Mouse (Mus musculus): ENCODE measurements around the gene Trim17.

Gene Trim17

GRCm38 (mm10) chr11:58969027-58969426, 14.5 kb downstream of the Trim17 start:
- no peak for DNase-seq

- DNase-seq: no peak
Measured at GRCm38 (mm10) chr11:58969659-58970058, 15.2 kb downstream of the Trim17 start.

- no peak for DNase-seq
Measured at GRCm38 (mm10) chr11:58970831-58971530, 16.5 kb downstream of the Trim17 start.

- DNase-seq: no peak
Measured at GRCm38 (mm10) chr11:58971796-58972195, 17.3 kb downstream of the Trim17 start.

GRCm38 (mm10) chr11:58974414-58974813, 19.9 kb downstream of the Trim17 start:
- DNase-seq: no peak

GRCm38 (mm10) chr11:58977150-58977549, 22.7 kb downstream of the Trim17 start:
- no peak for DNase-seq

GRCm38 (mm10) chr11:58977607-58978026, 23.1 kb downstream of the Trim17 start:
- DNase-seq: no peak

GRCm38 (mm10) chr11:58978027-58978705, 23.7 kb downstream of the Trim17 start, which contains the start of gene Trim11:
TSS of gene Trim11 (plus strand) at chr11:58978093.
- peak; percentile 56 for DNase-seq

GRCm38 (mm10) chr11:58978706-58979030, 24.2 kb downstream of the Trim17 start:
- DNase-seq: no peak

- no peak for DNase-seq
Measured at GRCm38 (mm10) chr11:58979183-58979582, 24.7 kb downstream of the Trim17 start.

- no peak for DNase-seq
Measured at GRCm38 (mm10) chr11:58979661-58980060, 25.2 kb downstream of the Trim17 start.

GRCm38 (mm10) chr11:58980381-58980990, 26.0 kb downstream of the Trim17 start:
- DNase-seq: no peak

GRCm38 (mm10) chr11:58981541-58982447, 27.3 kb downstream of the Trim17 start:
- peak; percentile 74 for DNase-seq

GRCm38 (mm10) chr11:58982471-58983097, 28.1 kb downstream of the Trim17 start:
- DNase-seq: no peak

- DNase-seq: no peak
Measured at GRCm38 (mm10) chr11:58983691-58984341, 29.3 kb downstream of the Trim17 start.

- DNase-seq: no peak
Measured at GRCm38 (mm10) chr11:58984657-58985056, 30.2 kb downstream of the Trim17 start.

GRCm38 (mm10) chr11:58985299-58985917, 30.9 kb downstream of the Trim17 start:
- no peak for DNase-seq

- DNase-seq: no peak
Measured at GRCm38 (mm10) chr11:58989166-58989565, 34.7 kb downstream of the Trim17 start.

- no peak for DNase-seq
Measured at GRCm38 (mm10) chr11:58990141-58990540, 35.7 kb downstream of the Trim17 start.

- DNase-seq: no peak
Measured at GRCm38 (mm10) chr11:58990794-58991193, 36.3 kb downstream of the Trim17 start.

GRCm38 (mm10) chr11:58991911-58992310, 37.4 kb downstream of the Trim17 start:
- DNase-seq: no peak

All from right cerebral cortex, postnatal 25 days (tissue).